Mouse (Mus musculus): ENCODE results near the gene BC051019.

The BC051019 gene

DNA sequence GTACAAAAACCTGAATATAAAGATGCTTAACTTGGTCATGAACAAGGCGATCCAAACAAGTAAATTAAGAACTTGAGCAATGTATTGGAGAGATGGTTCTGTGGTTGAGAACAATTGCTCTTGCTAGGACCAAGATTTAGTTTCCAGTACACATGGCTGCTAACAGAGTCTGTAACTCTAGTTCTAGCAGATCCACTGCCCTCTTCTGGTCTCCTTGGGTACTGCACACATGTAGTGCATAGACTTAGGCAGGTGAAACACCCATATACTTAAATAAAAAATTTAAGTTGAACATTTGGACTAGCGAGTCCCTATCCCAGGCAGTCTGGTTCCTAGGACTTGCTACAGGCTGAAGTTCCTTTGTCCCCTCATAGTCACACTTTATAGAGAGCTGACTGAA is 1.0 kb downstream of the BC051019 start:
- ChIA-PET CTCF (interaction anchor here in 1 of 4 experiments (1.6 kb wide), 1 partner anchor 170 kb away, joined by 5 read pairs; no protein-coding TSS in a partner anchor), POLR2A (interaction anchor here in 1 of 4 experiments (0.8 to 2.0 kb wide), 3 partner anchors 9 to 184 kb away, joined by 3 to 7 read pairs (median 3); partner anchors contain the start of genes Akip1, Ascl3 and St5)

DNA sequence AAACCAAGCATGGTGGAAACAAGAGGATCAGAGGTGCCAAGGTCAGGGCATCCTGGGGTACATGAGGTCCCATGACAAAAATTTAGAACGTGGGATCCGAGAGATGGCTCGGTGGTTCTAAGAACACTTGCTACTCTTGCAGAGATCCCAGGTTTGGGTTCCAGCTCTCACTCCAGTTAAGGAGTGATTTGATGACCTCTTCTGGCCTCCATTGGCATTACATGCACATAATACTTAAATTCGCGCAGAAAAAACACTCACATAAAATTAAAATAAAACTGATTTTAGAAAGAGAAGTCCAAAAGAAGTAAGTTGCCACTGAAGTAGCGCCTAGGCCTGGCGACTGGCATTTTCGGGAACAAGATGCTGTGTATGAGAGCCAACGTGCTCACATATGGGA is 4.4 kb downstream of the BC051019 start:
- ChIA-PET CTCF (interaction anchor here (0.6 to 1.5 kb wide), 14 partner anchors 13 to 1046 kb away, joined by 3 to 6 read pairs (median 3); partner anchors contain the start of genes Akip1 (in 1 of the 4), St5 (in 1 of the 4) and Trim66 (in 1 of the 4)), POLR2A (interaction anchor here (0.7 to 1.9 kb wide), 9 partner anchors 15 to 296 kb away, joined by 3 to 12 read pairs (median 4); partner anchors contain the start of genes Akip1 (in 2 of the 4), Rpl27a (in 2 of the 4) and St5 (in 2 of the 4))

DNA sequence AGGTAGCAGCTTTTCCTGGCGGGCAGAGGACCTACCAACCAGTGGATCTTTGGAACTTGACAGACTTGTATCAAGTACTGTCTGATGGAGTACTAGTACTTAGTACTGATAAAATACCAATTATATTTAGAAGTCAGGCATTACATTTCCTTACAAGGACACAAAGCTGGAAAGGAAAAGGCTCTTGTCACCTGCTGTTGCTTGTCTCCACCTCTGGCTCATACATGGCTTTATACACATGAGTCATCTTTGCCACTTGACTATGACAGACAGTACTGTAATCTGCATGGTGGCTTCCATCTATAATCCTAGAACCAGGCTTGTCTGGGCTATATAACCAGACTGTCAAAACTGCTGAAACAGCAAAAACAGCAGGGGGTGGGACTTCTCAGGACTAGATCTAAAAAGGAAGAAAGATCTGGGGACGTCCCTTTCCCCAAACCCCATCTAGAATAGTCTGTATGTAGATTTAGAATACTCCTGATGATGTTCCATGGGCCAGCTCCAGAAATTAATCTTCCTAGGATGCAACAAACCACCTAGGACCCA is 10.1 kb downstream of the BC051019 start:
- POLR2A ChIA-PET, result interaction anchor here in 3 of 4 experiments (0.6 to 3.1 kb wide), 6 partner anchors 10 to 202 kb away, joined by 3 to 13 read pairs (median 4); partner anchors contain the start of genes Akip1 (in 1 of the 3), BC051019 (in 1 of the 3), Rpl27a (in 1 of the 3) and St5 (in 1 of the 3)

DNA sequence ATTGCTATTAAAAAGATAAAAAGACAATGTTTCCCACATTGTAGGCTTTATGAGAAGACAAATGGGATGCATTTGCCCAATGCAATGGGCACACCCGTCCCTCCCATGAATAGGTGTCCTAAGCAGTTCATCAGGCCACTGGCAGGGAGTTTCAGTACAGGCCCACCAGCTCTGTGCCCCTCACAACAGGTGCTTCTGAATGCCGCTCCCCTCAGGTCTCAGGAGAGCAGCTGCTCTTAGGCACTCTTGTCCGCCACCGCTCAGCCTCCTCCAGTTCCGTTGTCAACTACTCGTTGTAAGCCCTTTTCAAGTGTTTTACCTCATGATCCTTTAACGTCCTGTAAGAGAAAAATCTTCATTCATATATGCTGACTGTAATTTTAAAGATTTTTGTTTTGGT is 11.5 kb downstream of the BC051019 start:
- POLR2A ChIA-PET, result interaction anchor here in 2 of 4 experiments (1.2 to 3.1 kb wide), 4 partner anchors 9 to 193 kb away, joined by 3 to 13 read pairs (median 6); partner anchors contain the start of genes Akip1 (in 1 of the 2), Rpl27a (in 1 of the 2) and St5 (in 1 of the 2)
- CTCF ChIA-PET, result no interaction called here

More for the DNA sequence above, 10.1 kb downstream of the BC051019 start:
- CTCF ChIA-PET, result no interaction called here

DNA sequence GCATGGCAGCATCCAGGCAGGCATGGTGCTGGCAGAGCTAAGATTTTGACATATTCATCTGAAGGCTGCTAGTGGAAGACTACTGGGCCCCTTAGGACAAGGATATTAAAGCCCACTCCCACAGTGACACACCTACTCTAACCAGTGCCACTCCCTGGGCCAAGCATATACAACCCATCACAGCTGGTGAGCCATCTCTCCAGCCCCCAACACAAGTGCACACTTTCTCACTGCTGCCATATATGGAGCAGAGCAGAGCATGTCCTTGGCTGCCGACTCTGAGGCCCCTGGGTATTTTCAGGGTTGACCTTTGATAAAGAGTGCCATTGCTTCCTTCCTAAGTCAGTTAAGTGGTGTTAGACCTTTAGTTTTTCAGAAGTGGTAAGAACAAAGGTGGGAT is 13.6 kb downstream of the BC051019 start:
- ChIA-PET POLR2A (no interaction called here), CTCF (interaction anchor here in 2 of 4 experiments (0.6 to 1.0 kb wide), 3 partner anchors 15 to 571 kb away, joined by 3 to 7 read pairs (median 4); no protein-coding TSS in a partner anchor)

DNA sequence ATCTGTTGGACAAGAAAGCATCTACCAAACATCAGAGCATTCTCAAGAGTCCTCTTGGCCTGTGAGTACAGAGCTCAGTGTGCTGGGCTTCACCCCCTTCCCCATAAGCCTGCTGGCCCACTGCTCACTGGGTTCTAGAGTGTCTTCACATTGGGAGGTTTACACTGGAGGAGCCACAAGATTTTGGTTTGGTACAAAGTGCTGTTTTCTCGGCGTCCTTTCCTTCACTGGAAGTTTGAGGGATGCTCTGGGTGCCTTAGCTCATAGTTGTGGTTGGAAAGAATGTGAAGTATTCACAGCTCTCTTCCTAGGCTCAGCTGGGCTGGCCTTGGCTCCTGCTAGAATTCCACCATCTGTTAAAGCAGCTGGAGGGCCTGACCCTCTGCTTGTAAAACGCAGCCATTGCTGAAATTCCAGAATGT is 14.7 kb downstream of the BC051019 start:
- CTCF ChIA-PET, result interaction anchor here in 2 of 4 experiments (0.6 to 1.0 kb wide), 2 partner anchors 14 to 184 kb away, joined by 3 read pairs; no protein-coding TSS in a partner anchor
- POLR2A ChIA-PET, result interaction anchor here in 3 of 4 experiments (1.0 to 1.8 kb wide), 5 partner anchors 12 to 190 kb away, joined by 3 to 9 read pairs (median 3); partner anchors contain the start of gene Rpl27a (in 2 of the 3)

DNA sequence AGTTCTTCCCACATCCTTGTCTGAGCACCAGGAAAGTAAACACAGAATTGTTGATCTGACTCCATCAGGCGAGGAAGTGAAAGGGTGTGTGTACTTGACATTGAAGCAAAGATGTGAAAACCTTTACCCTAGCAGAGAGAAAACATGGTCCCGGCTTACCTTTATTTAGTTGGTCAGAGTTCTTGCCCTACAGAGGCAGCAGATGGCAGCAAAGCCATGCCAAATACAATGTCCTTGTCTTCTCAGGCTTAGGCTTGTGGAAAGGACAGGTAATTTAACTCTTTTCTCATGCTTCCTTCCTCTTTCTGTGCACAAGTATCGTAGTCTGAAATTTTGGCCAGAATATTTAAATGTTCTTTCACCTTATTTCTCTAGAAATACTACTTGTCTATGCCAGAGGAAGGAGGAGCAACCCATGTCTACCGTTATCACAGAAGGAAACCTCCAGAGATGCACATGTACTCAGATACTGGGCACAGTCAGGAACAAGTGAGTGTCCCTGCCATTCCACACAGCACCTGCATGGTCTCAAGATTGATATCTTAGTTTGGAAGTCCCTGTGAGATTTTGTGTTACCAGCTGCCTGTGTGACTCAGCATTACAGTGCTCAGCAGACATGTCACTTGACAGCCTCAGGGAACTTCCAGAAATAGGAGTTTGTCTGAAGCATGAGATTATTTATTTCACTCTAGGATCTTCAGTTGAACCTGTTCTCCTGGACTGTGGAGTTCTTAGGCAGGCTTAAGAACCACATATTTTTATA is 16.4 kb downstream of the BC051019 start:
- ChIA-PET CTCF (interaction anchor here in 2 of 4 experiments (0.9 to 1.0 kb wide), 2 partner anchors 12 to 186 kb away, joined by 3 read pairs; no protein-coding TSS in a partner anchor), POLR2A (interaction anchor here in 1 of 4 experiments (1.1 to 6.9 kb wide), 5 partner anchors 15 to 189 kb away, joined by 3 to 51 read pairs (median 9); partner anchors contain the start of gene Rpl27a)

DNA sequence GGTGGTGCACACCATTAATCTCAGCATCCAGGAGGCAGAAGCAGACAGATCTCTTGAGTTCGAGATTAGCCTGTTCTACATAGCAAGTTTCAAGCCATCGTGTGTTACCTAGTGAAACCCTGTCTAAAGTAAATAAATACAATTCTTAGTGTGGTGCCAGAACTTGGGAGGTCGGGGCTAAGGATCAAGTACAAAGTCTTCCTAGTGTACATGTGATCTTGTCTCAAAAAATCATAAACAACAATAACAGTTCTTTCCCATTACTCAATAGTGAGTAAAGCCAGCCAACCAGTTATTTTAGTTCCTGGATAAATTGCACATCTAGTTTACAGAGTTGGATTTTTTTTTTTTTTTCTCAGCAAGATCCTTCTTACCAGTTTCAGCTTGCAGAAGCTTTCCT is 19.2 kb downstream of the BC051019 start:
- ChIA-PET POLR2A (interaction anchor here (0.5 to 6.9 kb wide), 38 partner anchors 9 to 1763 kb away, joined by 3 to 84 read pairs (median 6); partner anchors contain the start of genes Rpl27a (in 3 of the 4), Tmem41b (in 2 of the 4), BC051019 (in 1 of the 4) and Nrip3 (in 1 of the 4)), CTCF (interaction anchor here in 2 of 4 experiments (0.7 to 1.6 kb wide), 4 partner anchors 24 to 188 kb away, joined by 3 to 6 read pairs (median 4); no protein-coding TSS in a partner anchor)

DNA sequence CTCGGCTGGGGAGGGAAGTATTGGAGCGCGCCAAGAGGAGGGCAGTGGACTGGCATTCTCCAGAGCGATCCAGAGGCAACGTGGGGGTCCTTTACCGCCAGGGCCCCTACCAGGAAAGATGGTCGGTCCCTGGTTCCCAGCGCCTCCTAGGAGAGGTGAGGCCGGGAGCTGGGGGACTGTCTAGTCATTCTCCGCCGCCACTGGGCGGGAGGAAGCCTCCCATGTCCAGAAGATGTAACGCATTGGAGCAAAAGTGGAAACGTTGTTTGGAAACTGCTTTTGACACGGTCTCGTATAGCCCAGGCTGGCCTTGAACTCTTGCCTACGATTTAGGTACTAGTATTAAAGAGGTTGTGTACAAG is 19.7 kb downstream of the BC051019 start:
- ChIA-PET POLR2A (interaction anchor here (0.5 to 6.9 kb wide), 82 partner anchors 8 to 486 kb away, joined by 3 to 84 read pairs (median 4); partner anchors contain the start of genes Rpl27a (in 3 of the 4), Nrip3 (in 2 of the 4), Tmem41b (in 2 of the 4) and BC051019 (in 1 of the 4)), CTCF (interaction anchor here in 3 of 4 experiments (0.6 to 1.6 kb wide), 10 partner anchors 9 to 435 kb away, joined by 3 to 6 read pairs (median 4); no protein-coding TSS in a partner anchor)

DNA sequence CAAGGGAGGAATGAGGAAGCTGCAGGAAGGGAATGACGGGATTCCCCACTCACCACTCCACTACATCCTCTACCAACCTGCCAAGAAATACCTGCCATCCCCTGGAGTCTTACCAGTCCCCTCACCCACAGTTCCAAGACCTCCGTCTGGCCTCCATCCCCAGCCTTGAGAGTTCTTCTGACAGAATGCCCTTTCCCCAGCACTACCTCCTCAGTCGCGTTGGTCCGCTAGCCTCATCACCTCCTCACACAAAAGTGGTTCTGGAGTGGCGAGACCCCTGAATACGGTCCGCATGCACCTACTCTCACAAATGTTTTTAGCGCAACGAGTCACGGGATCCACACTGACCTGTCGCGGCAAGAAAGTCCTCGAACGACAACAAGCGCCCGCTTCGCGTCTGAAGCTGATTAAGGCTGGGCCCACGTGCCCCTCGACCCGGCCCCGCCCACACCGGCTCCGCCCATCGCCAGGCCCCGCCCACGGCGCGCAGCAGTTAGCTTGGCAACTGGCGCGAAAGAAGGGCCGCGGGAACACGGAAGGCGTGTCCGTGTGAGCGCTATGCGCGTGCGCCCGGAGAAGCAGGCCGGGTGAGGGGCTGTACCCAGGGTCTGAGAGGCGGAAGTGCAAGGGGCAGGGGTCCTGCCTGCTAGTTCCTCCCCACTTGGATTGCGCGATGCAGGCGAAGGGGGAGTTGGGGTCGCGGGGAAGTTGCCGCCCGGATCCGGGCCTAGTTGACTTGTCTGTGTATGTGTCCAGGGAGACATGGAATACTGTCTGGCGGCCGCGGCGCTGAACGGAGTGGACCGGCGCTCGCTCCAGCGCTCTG is 20.2 kb downstream of the BC051019 start, which contains the start of the genes St5 and Akip1:
Gene St5 (minus strand): TSS at position 416 of the 826 bp plus-strand sequence.
Gene Akip1 (plus strand): TSS at position 501 of the 826 bp plus-strand sequence.
- POLR2A ChIA-PET, result interaction anchor here (0.5 to 6.9 kb wide), 90 partner anchors 8 to 521 kb away, joined by 3 to 84 read pairs (median 4); partner anchors contain the start of genes Rpl27a (in 3 of the 4), Tmem41b (in 2 of the 4), BC051019 (in 1 of the 4) and Ipo7 (in 1 of the 4)
- CTCF ChIA-PET, result interaction anchor here in 3 of 4 experiments (0.6 to 1.6 kb wide), 12 partner anchors 8 to 434 kb away, joined by 3 to 6 read pairs (median 4); no protein-coding TSS in a partner anchor

DNA sequence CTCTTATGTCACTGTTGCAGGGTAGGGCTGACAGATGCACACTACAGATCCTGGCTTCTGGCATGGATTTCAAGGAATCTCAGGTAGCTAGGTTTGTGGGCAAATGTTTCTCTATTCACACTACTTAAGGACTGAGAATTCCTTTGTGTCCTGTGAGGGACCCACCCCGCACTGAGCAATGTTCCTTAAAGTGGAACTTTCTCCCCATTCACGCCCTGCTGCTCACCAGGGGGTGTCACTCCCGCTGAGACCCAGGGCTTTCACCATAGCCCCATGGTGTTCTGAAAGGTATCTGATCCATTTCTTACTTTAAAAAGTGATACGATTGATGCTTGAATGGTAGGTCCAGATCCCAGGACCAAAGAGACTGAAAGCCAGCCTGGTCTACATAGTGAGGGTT is 20.9 kb downstream of the BC051019 start:
- CTCF ChIA-PET, result interaction anchor here in 1 of 4 experiments (1.2 to 1.6 kb wide), 3 partner anchors 11 to 190 kb away, joined by 3 to 5 read pairs (median 4); no protein-coding TSS in a partner anchor
- POLR2A ChIA-PET, result interaction anchor here (0.7 to 6.9 kb wide), 44 partner anchors 8 to 472 kb away, joined by 3 to 84 read pairs (median 6); partner anchors contain the start of genes Rpl27a (in 3 of the 4), Tmem41b (in 2 of the 4), BC051019 (in 1 of the 4) and Ipo7 (in 1 of the 4)

DNA sequence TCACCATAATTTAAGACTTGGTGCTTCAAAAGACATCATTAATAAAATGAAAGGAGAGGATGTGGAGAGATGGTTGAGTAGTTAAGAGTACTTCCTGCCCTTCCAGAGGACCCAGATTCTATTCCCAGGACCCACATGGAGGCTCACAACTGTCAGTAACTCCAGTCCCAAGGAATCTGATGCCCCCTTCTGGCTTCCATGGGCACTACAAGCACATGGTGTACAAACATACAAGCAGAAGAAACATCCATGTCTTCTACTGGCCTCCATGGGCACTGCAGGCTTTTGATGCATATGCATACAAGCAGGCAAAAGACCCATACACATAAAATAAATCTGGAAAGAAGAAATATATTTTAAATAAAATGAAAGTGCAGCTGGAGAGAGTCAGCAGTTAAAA is 23.4 kb downstream of the BC051019 start:
- CTCF ChIA-PET, result interaction anchor here in 1 of 4 experiments (1.5 kb wide), 1 partner anchor 207 kb away, joined by 4 read pairs; no protein-coding TSS in a partner anchor
- POLR2A ChIA-PET, result interaction anchor here in 2 of 4 experiments (0.8 to 6.9 kb wide), 10 partner anchors 11 to 183 kb away, joined by 3 to 51 read pairs (median 4); partner anchors contain the start of gene Rpl27a (in 2 of the 2)

DNA sequence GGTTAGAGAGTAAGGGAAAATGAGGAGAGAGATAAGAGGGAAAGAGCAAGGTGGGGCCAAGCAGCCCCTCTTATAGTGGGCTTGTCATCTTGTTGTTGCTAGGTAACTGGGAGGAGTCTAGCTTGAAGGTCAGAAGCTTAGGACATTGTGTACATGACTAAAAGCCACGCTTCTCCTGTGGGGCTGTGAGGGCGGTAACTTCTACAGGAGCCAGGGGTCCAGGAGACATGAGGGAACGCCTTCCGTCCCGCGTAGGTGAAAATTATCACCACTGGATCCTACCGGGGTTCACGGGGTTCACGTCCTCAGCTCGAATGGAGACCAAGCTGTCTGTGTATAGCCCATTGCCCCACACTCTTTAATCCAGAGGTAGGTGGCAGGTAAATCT is 28.3 kb downstream of the BC051019 start:
- CTCF ChIA-PET, result interaction anchor here in 2 of 4 experiments (0.6 to 1.2 kb wide), 3 partner anchors 8 to 272 kb away, joined by 3 read pairs; partner anchors contain the start of genes Akip1 (in 1 of the 2) and St5 (in 1 of the 2)
- POLR2A ChIA-PET, result interaction anchor here (0.6 to 2.4 kb wide), 29 partner anchors 8 to 469 kb away, joined by 3 to 19 read pairs (median 4); partner anchors contain the start of genes Akip1 (in 3 of the 4), Rpl27a (in 3 of the 4), St5 (in 3 of the 4) and Dennd5a (in 1 of the 4)

DNA sequence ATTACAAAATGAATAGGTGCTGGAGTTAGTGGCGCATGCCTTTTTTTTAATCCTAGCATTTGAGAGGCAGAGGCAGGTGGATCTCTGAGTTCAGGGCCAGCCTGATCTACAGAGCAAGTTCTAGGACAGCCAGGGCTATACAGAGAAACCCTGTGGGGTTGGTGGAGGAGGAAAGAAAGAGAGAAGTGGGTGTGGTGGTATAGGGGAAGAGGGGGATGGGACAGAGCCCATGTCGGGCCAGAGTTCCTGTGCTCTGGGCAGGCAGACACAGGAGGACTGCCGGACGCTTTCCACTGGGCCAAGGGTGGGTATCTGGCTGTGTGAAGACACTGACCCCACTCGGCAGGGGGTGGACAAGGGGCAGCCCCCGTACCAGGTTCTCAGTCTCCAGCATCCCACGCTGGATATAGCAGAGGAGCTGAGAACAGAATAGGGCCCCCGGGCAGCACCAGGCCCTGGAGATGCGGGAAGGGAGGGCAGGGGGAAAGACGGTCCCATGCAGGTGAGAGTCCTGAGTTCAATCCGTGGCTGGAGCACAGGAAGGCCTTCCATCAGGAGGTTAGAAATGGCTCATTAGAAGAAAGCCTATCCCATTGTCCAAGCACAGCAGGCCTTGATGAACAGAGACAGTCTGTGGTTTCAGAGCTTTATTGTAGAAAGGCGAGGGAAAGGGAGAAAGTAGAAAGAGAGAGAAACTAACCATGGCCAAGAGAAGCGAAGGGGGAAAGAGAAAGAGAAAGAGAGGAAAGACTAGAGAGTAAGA is 28.9 kb downstream of the BC051019 start:
- ChIA-PET CTCF (interaction anchor here in 3 of 4 experiments (0.6 to 1.2 kb wide), 3 partner anchors 9 to 15 kb away, joined by 3 to 7 read pairs (median 3); partner anchors contain the start of genes Akip1 (in 1 of the 3) and St5 (in 1 of the 3)), POLR2A (interaction anchor here (0.5 to 2.4 kb wide), 28 partner anchors 8 to 470 kb away, joined by 3 to 19 read pairs (median 4); partner anchors contain the start of genes Akip1 (in 3 of the 4), Rpl27a (in 3 of the 4), St5 (in 3 of the 4) and Ipo7 (in 1 of the 4))

DNA sequence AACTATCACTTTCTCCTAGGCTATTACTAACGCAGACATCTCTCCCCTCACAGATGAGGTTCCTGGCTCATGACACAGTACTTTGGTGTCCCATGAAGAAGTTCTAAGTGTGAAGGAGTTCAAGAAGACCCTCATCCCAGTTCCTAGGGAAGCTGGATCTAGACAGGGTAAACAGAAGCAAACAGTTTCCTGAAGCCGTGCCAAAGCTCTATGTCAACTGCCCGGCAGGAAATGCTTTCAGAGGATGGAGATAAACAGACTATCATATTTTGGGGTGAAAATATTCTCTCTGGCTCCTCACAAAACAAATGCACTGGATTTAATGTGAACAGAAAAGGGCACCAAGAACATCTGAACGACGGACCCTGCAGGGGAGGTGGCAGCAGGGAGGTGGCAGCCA is 32.7 kb downstream of the BC051019 start:
- POLR2A ChIA-PET, result interaction anchor here in 2 of 4 experiments (1.0 to 2.4 kb wide), 7 partner anchors 12 to 172 kb away, joined by 3 to 9 read pairs (median 4); partner anchors contain the start of genes Akip1 (in 2 of the 2), Rpl27a (in 2 of the 2) and St5 (in 2 of the 2)
- CTCF ChIA-PET, result interaction anchor here in 3 of 4 experiments (0.6 to 1.2 kb wide), 5 partner anchors 10 to 178 kb away, joined by 3 to 7 read pairs (median 4); partner anchors contain the start of genes Akip1 (in 1 of the 3) and St5 (in 1 of the 3)
